Mouse (Mus musculus): ENCODE measurements around the gene 1700018F24Rik. TPM values are rescaled to one million over a fixed set of nuclear protein-coding genes. Genes with fewer than 3 reads are reported as not detected.

The 1700018F24Rik gene
- not detected in 2 replicates for polyA plus RNA-seq (2012; rRNA removed; ENCODE audit: low replicate concordance)

GRCm38 (mm10) chr5:145042690-145043089, at the start of gene 1700018F24Rik:
1700018F24Rik (plus strand) TSS chr5:145042990.

GRCm38 (mm10) chr5:145032391-145032790, 10.4 kb upstream of the 1700018F24Rik start, which contains the start of gene Gm4871:
Gm4871 (minus strand) TSS chr5:145032754.

GRCm38 (mm10) chr5:145083632-145084451, 41.1 kb downstream of the 1700018F24Rik start, which contains the start of the genes Arpc1a and Kpna7:
Arpc1a (plus strand) TSS chr5:145083830.
Kpna7 (minus strand) TSS chr5:145084030.

Other genes starting within 250 kb of the 1700018F24Rik start
- gene Smurf1, start 77.1 kb upstream of the 1700018F24Rik start, polyA plus RNA-seq (2012; rRNA removed; ENCODE audit: low replicate concordance) = 36.6 and 42.3 TPM in 2 replicates
- gene Gm4871, start 10.2 kb upstream of the 1700018F24Rik start, polyA plus RNA-seq (2012; rRNA removed; ENCODE audit: low replicate concordance) = not detected in 2 replicates
- gene Arpc1a, start 40.8 kb downstream of the 1700018F24Rik start, polyA plus RNA-seq (2012; rRNA removed; ENCODE audit: low replicate concordance) = 103 and 111 TPM in 2 replicates
- gene Kpna7, start 41.0 kb downstream of the 1700018F24Rik start, polyA plus RNA-seq (2012; rRNA removed; ENCODE audit: low replicate concordance) = not detected in 2 replicates
- 586 and 942 TPM in 2 replicates for gene Arpc1b, start 71.2 kb downstream of the 1700018F24Rik start, polyA plus RNA-seq (2012; rRNA removed; ENCODE audit: low replicate concordance)
- 21.0 and 26.7 TPM in 2 replicates for gene Pdap1, start 97.2 kb downstream of the 1700018F24Rik start, polyA plus RNA-seq (2012; rRNA removed; ENCODE audit: low replicate concordance)
- 36.2 and 74.0 TPM in 2 replicates for gene Bud31, start 97.4 kb downstream of the 1700018F24Rik start, polyA plus RNA-seq (2012; rRNA removed; ENCODE audit: low replicate concordance)
- gene Ptcd1, start 124.1 kb downstream of the 1700018F24Rik start, polyA plus RNA-seq (2012; rRNA removed; ENCODE audit: low replicate concordance) = 13.3 and 13.5 TPM in 2 replicates
- 22.3 and 29.3 TPM in 2 replicates for gene Cpsf4, start 124.2 kb downstream of the 1700018F24Rik start, polyA plus RNA-seq (2012; rRNA removed; ENCODE audit: low replicate concordance)
- gene Atp5j2, start 149.1 kb downstream of the 1700018F24Rik start, polyA plus RNA-seq (2012; rRNA removed; ENCODE audit: low replicate concordance) = 99.7 and 184 TPM in 2 replicates
- 2.7 and 3.5 TPM in 2 replicates for gene Zkscan14, start 158.9 kb downstream of the 1700018F24Rik start, polyA plus RNA-seq (2012; rRNA removed; ENCODE audit: low replicate concordance)
- gene Zkscan5, start 161.6 kb downstream of the 1700018F24Rik start, polyA plus RNA-seq (2012; rRNA removed; ENCODE audit: low replicate concordance) = 3.2 and 5.7 TPM in 2 replicates
- gene Zfp655, start 188.7 kb downstream of the 1700018F24Rik start, polyA plus RNA-seq (2012; rRNA removed; ENCODE audit: low replicate concordance) = 12.0 and 23.5 TPM in 2 replicates
- gene Zscan25, start 237.5 kb downstream of the 1700018F24Rik start, polyA plus RNA-seq (2012; rRNA removed; ENCODE audit: low replicate concordance) = 14.3 and 22.2 TPM in 2 replicates

Measured in mammary gland, adult 2 months (tissue).